Mouse (Mus musculus) brown adipose tissue, adult 24 weeks (tissue): ENCODE measurements around the gene Olfr774. TPM values are rescaled to one million over a fixed set of nuclear protein-coding genes. Genes with fewer than 3 reads are reported as not detected.
"Not testable (repeated sequence)": the region's sequence is repeated elsewhere in the genome, so short reads cannot be mapped to it uniquely, and the experiment has no call there.

Source experiments
- H3K27ac ChIP-seq: fragments of 200-500 bp; replicated peaks from 2 replicates; pipeline ENCODE4 v1.5.1; 2012; ENCODE audit warnings: low read depth, mild to moderate bottlenecking, low read length
- H3K4me1 ChIP-seq: fragments of 200-500 bp; 2 replicates; pipeline ENCODE4 v1.6.1; 2012; ENCODE audit warnings: low read length, mixed read lengths; ENCODE audit not compliant: control insufficient read depth, insufficient read depth, insufficient read length
- H3K4me3 ChIP-seq: fragments of 200-500 bp; 2 replicates; pipeline ENCODE4 v1.5.1; 2012; ENCODE audit warnings: low read depth, mild to moderate bottlenecking, low read length, moderate library complexity; ENCODE audit not compliant: insufficient read depth
- polyA plus RNA-seq: library from polyadenylated mRNA; stranded (reverse); fragments of >200 nt; gene quantifications from 2 replicates; pipeline ENCODE4 v1.2.4, GENCODE M21; 2012; ENCODE audit not compliant: missing spikeins, insufficient read depth, insufficient read length

Gene Olfr774
- not detected in 2 replicates for polyA plus RNA-seq

- Histone ChIP-seq H3K4me3 (no peak within 1 kb of the TSS), H3K27ac (no peak within 1 kb of the TSS), H3K4me1 (no peaks in the 10 kb centered on the region)
Observed at GRCm38 (mm10) chr10:129235904-129236303, at the start of gene Olfr774. Olfr774 (plus strand) TSS chr10:129236204.

- not testable (repeated sequence) for H3K4me3 ChIP-seq, H3K4me1 ChIP-seq, H3K27ac ChIP-seq
Observed at GRCm38 (mm10) chr10:129187319-129187718, 48.7 kb upstream of the Olfr774 start, which contains the start of gene Olfr773. Olfr773 (minus strand) TSS chr10:129187419.

DNA sequence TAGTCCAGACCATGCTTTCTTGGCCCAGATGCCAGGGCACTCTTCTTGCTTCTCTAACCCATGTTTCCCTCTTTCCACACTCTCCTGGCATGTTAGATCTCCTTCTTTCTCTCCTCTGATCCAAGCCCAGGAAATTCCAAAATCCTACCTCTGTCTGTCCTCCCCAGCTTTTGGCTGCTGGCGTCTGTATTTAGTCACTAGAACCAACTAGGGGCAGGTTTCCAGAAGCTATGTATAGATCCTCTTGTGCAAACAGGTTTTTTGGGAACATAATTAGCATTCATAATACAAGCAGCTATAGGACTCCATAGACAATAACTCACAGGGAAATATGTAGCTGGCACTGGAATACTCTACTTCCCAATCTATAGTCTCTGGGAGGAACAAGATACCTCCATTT, 5.3 kb upstream of the Olfr774 start:
- Histone ChIP-seq H3K4me3 (no peak overlapping the region), H3K27ac (no peak overlapping the region)

GRCm38 (mm10) chr10:129248112-129248511, 12.1 kb downstream of the Olfr774 start, which contains the start of gene Olfr775:
Olfr775 (plus strand) TSS chr10:129248412.
- Histone ChIP-seq H3K4me3 (no peak within 1 kb of the TSS), H3K4me1 (no peaks in the 10 kb centered on the region), H3K27ac (no peak within 1 kb of the TSS)

More for the DNA sequence above, 5.3 kb upstream of the Olfr774 start:
- no peaks in the 10 kb centered on the region for H3K4me1 ChIP-seq

GRCm38 (mm10) chr10:129258827-129259226, 22.8 kb downstream of the Olfr774 start, which contains the start of gene Olfr776:
Olfr776 (plus strand) TSS chr10:129259127.
- Histone ChIP-seq H3K4me3 (no peak within 1 kb of the TSS), H3K27ac (no peak within 1 kb of the TSS), H3K4me1 (no peaks in the 10 kb centered on the region)

DNA sequence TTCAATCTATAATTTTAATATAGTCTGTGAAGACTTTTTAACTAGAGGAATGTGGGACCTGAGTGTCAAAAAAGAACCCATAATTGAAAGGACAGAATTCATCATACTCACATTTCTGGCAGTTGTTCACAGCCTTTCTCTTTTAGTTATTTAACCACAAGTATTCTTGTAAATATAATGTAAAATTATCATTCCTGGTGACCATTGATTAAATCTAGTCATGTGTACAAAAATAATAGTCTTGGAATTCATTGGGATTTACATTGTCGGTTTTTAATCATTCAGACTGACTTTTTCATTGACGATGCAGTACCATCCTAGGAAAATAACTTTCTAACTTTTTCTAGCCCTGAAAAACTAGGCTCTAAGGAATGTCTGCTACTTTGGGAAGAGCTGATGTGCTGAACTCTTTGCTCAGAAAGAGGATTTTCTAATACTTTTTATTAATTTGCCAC, 35.1 kb downstream of the Olfr774 start, which contains the start of gene Olfr777:
TSS of gene Olfr777 (minus strand) at position 405 of the 455 bp plus-strand sequence.
- H3K4me3 ChIP-seq = no peak within 1 kb of the TSS
- no peaks in the 10 kb centered on the region for H3K4me1 ChIP-seq
- H3K27ac ChIP-seq = no peak within 1 kb of the TSS

Other genes with a start within 250 kb of the Olfr774 start
- gene Olfr9, start 246.8 kb upstream of the Olfr774 start, polyA plus RNA-seq = not detected in 2 replicates
- not detected in 2 replicates for gene Olfr763, start 225.4 kb upstream of the Olfr774 start, polyA plus RNA-seq
- gene Olfr764-ps1, start 196.3 kb upstream of the Olfr774 start, polyA plus RNA-seq = not detected in 2 replicates
- not detected in 2 replicates for gene Olfr765, start 186.2 kb upstream of the Olfr774 start, polyA plus RNA-seq
- not detected in 2 replicates for gene Olfr766-ps1, start 167.2 kb upstream of the Olfr774 start, polyA plus RNA-seq
- gene Olfr767, start 153.3 kb upstream of the Olfr774 start, polyA plus RNA-seq = not detected in 2 replicates
- gene Olfr768, start 136.8 kb upstream of the Olfr774 start, polyA plus RNA-seq = not detected in 2 replicates
- not detected in 2 replicates for gene Olfr769, start 118.3 kb upstream of the Olfr774 start, polyA plus RNA-seq
- gene Olfr770, start 97.2 kb upstream of the Olfr774 start, polyA plus RNA-seq = not detected in 2 replicates
- gene Olfr771, start 71.5 kb upstream of the Olfr774 start, polyA plus RNA-seq = not detected in 2 replicates
- not detected in 2 replicates for gene Olfr772, start 58.3 kb upstream of the Olfr774 start, polyA plus RNA-seq
- gene Olfr773, start 48.8 kb upstream of the Olfr774 start, polyA plus RNA-seq = not detected in 2 replicates
- not detected in 2 replicates for gene Olfr775, start 12.2 kb downstream of the Olfr774 start, polyA plus RNA-seq
- gene Olfr776, start 22.9 kb downstream of the Olfr774 start, polyA plus RNA-seq = not detected in 2 replicates
- gene Olfr777, start 35.3 kb downstream of the Olfr774 start, polyA plus RNA-seq = not detected in 2 replicates
- gene Olfr780, start 81.9 kb downstream of the Olfr774 start, polyA plus RNA-seq = not detected in 2 replicates
- gene Olfr781, start 92.7 kb downstream of the Olfr774 start, polyA plus RNA-seq = not detected in 2 replicates
- gene Olfr782, start 112.6 kb downstream of the Olfr774 start, polyA plus RNA-seq = not detected in 2 replicates
- gene Olfr784, start 147.9 kb downstream of the Olfr774 start, polyA plus RNA-seq = not detected in 2 replicates
- gene Olfr785, start 169.2 kb downstream of the Olfr774 start, polyA plus RNA-seq = not detected in 2 replicates
- gene Olfr786, start 191.1 kb downstream of the Olfr774 start, polyA plus RNA-seq = not detected in 2 replicates
- gene Olfr787, start 225.7 kb downstream of the Olfr774 start, polyA plus RNA-seq = not detected in 2 replicates
- gene Olfr788, start 234.8 kb downstream of the Olfr774 start, polyA plus RNA-seq = not detected in 2 replicates
- not detected in 2 replicates for gene Olfr789, start 248.5 kb downstream of the Olfr774 start, polyA plus RNA-seq